In the genomic region with DNA sequence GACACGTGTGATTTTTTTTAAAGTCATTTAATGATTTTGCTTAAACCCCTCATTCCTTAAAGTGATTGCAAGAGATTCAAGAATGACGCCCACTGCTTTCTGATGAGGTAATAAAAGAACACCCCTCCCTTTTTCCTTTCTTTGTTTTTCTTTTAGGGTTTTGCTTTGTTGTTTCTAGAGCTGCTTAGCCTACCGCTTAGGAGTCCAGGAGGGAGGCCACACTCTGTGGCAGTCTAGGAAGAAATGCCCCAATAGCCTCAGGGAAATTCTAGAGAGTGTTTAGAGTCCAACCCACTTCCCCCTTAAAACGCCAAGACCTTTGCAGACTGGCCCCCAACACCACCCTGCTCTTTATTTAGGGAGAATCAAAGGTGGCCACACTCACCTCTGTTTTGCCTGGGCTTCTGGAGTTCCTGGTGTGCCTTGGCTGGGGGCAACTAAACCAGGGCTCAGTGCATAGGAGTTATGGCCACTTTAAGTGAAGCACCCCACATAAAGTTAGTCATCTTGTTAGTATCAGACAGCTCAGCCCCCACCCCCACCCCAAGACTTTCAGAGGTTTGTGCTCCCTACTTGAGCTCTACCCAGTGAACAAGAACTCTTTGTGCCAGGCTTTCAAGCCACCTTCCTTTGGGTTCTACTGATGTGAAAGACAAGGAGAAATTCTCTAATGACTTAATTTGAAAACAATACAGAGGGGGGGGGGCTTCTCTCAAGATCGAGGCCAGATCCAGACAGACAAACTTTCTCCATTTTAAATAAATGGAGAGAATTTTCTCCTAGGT, we compare ENCODE assay signal across 16 mouse cellular contexts. TPM values are rescaled to one million over a fixed set of nuclear protein-coding genes. Genes with fewer than 3 reads are reported as not detected.
DNase-seq lines count a peak whose midpoint lies in the region; ATAC-seq and TF ChIP-seq lines count a peak whose summit lies in the region.
"Had no signal": no experiment of that assay in that cellular context is flagged by ENCODE, and none has a peak within 500 bp of the region (broad histone marks: within the 10 kb centered on the region; RNA-seq: fewer than 3 reads in every experiment).

No protein-coding gene starts in this region.

- ATAC-seq in hindbrain, embryonic 14.5 days (ENCODE audit: low FRiP score), result no peak

- peak overlapping the region; percentile 46 for H3K9ac ChIP-seq in hindbrain, embryonic 14.5 days
- H3K9ac ChIP-seq: embryonic facial prominence, embryonic 13.5 days had no signal

- TF ChIP-seq POLR2A in cortical plate, adult 2 months (IDR thresholded peaks at IDR 0.05; ENCODE audit: extremely low read depth, insufficient read depth, low read length), result no peak

- no peaks in the 10 kb centered on the region for H3K4me1 ChIP-seq in cortical plate, adult 2 months (ENCODE audit: control insufficient read depth, insufficient read depth, low read length)
- peaks cover 77% of the 10 kb centered on the region for H3K4me1 ChIP-seq in forebrain, embryonic 10.5 days
- H3K4me1 ChIP-seq in hindbrain, embryonic 14.5 days (replicated peaks; ENCODE audit: control insufficient read depth, insufficient read depth, low read length), result peaks cover 8% of the 10 kb centered on the region; the same call in 1 of the 2 replicates

- 1% methylated on average over 5 of the region's 5 CpGs for WGBS in forebrain, embryonic 10.5 days
- 9% methylated on average over 5 of the region's 5 CpGs for whole genome bisulfite sequencing in hindbrain, embryonic 14.5 days

- TF ChIP-seq CTCF in cortical plate, adult 2 months (IDR thresholded peaks at IDR 0.05; ENCODE audit: extremely low read depth, insufficient read depth, low read length), result no peak

- H3K4me3 ChIP-seq in cortical plate, adult 2 months (ENCODE audit: insufficient read depth, low read length), result peak overlapping the region; percentile 11; the same call in 1 of the 2 replicates
- H3K4me3 ChIP-seq in forebrain, embryonic 10.5 days, result peak overlapping the region; percentile 83
- peak overlapping the region; percentile 44 for H3K4me3 ChIP-seq in hindbrain, embryonic 14.5 days (replicated peaks; ENCODE audit: low read length)
- H3K4me3 ChIP-seq: embryonic facial prominence, embryonic 13.5 days; myocyte had no signal

- peak overlapping the region; percentile 54 for H3K4me2 ChIP-seq in hindbrain, embryonic 14.5 days (replicated peaks)
- H3K4me2 ChIP-seq: embryonic facial prominence, embryonic 13.5 days had no signal

- peak; percentile 57 for DNase-seq in forebrain, embryonic 10.5 days (ENCODE audit: extremely low spot score, low spot score)
- DNase-seq in hindbrain, embryonic 14.5 days (ENCODE audit: low spot score), result no peak
- DNase-seq in neural tube, embryonic 10.5 days (ENCODE audit: extremely low spot score, low spot score), result peak; percentile 42
- no peak for DNase-seq in spleen, postnatal 36 days (ENCODE audit: low spot score in 2 of 2)
- no peak for DNase-seq in MN1 (ENCODE audit: low spot score)
- no peak for DNase-seq in cerebellum, postnatal 14 days
- DNase-seq: adrenal gland, adult 2 months; lung, postnatal 4 days; right cerebral cortex, postnatal 25 days; thymus, postnatal 25 days had no signal

- H3K9me3 ChIP-seq in forebrain, embryonic 10.5 days, result no peaks in the 10 kb centered on the region
- no peaks in the 10 kb centered on the region for H3K9me3 ChIP-seq in hindbrain, embryonic 14.5 days (ENCODE audit: control insufficient read depth, low read length)
- H3K9me3 ChIP-seq: embryonic facial prominence, embryonic 13.5 days had no signal

- H3K27ac ChIP-seq in cortical plate, adult 2 months (ENCODE audit: insufficient read depth, low read length), result no peak overlapping the region
- H3K27ac ChIP-seq in forebrain, embryonic 10.5 days, result peak overlapping the region; percentile 99
- peak overlapping the region; percentile 74 for H3K27ac ChIP-seq in hindbrain, embryonic 14.5 days
- H3K27ac ChIP-seq: embryonic facial prominence, embryonic 13.5 days had no signal

- peaks cover 23% of the 10 kb centered on the region for H3K36me3 ChIP-seq in forebrain, embryonic 10.5 days (replicated peaks)
- no peaks in the 10 kb centered on the region for H3K36me3 ChIP-seq in hindbrain, embryonic 14.5 days (replicated peaks; ENCODE audit: control insufficient read depth, insufficient read depth)
- H3K36me3 ChIP-seq: embryonic facial prominence, embryonic 13.5 days had no signal

- peaks cover 96% of the 10 kb centered on the region for H3K27me3 ChIP-seq in forebrain, embryonic 10.5 days (ENCODE audit: poor library complexity, severe bottlenecking)
- H3K27me3 ChIP-seq in hindbrain, embryonic 14.5 days (ENCODE audit: control insufficient read depth, insufficient read depth, low read length), result peaks cover 78% of the 10 kb centered on the region

RNA-seq across cellular contexts. Expression of a gene that starts 4.5 kb away (rescaled TPM):
- 6.1 and 6.8 TPM in 2 replicates for polyA plus RNA-seq in cortical plate, adult 2 months (2012; rRNA removed)
- 4.2 and 4.3 TPM in 2 replicates for polyA plus RNA-seq in forebrain, embryonic 10.5 days (2016; fragmentation: Nextera tagmentation; extraction: Ambion mirVana)
- polyA plus RNA-seq in hindbrain, embryonic 14.5 days (2014; fragmentation: Nextera tagmentation; extraction: Ambion mirVana), result 1.9 and 2.5 TPM in 2 replicates
- polyA plus RNA-seq: embryonic facial prominence, embryonic 13.5 days; kidney, embryonic 14.5 days; liver, adult 2 months; myocyte; stomach, embryonic 14.5 days had no signal

Comparison
In these comparisons a context has a peak if more than half of its experiments do, and no peak if none do; other contexts are left out.
1. H3K4me3 ChIP-seq: peak in every context shown above with its lines; median percentile 83 in forebrain, embryonic 10.5 days; 44 in hindbrain, embryonic 14.5 days; 11 in cortical plate, adult 2 months.
2. DNase-seq: peak in forebrain, embryonic 10.5 days (single experiment) and neural tube, embryonic 10.5 days (single experiment); none in hindbrain, embryonic 14.5 days (single experiment), spleen, postnatal 36 days (0 of 2), MN1 (single experiment) and cerebellum, postnatal 14 days (0 of 2).